Mouse (Mus musculus) neutrophil, adult 5-6 weeks (primary cell): ENCODE measurements around the gene Nrxn2. TPM values are rescaled to one million over a fixed set of nuclear protein-coding genes. Genes with fewer than 3 reads are reported as not detected.
A peak's percentile ranks its signal among the peaks of the same experiment; 100 is the strongest.

Experiments
- ATAC-seq: fragments of 151-379, 151-347 bp; 2 replicates; pipeline ENCODE4 v1.8.0; 2017; ENCODE audit warnings: mild to moderate bottlenecking, moderate TSS enrichment; ENCODE audit not compliant: insufficient number of reproducible peaks, poor library complexity, low FRiP score, severe bottlenecking; ENCODE audit errors: extremely low read depth
- total RNA-seq: library from RNA; stranded (forward); fragments of 200-1000 nt; gene quantifications from 2 replicates; pipeline ENCODE4 v1.2.3, GENCODE M21; 2017

The Nrxn2 gene
- total RNA-seq, 1 experiment from 2014 or later: 0.70 TPM

DNA sequence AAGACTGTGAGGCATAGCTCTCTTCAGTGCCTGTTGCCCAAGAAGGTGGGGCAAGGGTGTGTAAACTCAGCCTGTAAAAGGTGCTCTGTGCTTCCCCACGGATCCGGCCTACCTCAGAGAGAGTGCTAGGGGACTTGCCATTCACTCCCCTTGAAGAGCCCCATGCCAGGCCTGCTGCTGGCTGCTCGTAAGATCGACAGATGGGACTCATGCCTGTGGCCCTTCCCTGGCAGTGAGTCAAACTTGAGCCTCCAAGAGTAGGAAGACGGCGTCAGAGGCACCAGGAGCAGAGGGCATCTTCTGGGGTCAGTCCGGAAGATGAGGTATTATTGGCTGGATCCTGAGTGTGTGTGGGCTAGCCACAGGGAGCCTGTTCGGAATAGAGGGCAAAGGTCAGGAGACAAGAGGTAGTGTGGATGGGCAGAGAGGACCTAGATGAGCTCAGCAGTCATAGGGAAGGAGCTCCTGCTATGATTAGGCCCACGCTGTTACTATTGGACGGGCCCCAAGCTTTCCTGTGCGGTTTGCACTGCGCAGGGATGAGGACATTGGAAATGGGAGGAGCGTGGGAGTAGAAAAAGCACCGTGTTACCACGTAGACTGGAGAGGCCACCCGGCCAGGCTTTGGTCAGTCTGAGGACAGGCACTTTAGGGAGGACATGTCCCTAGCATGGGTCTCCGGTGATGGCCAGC lies 109.5 kb downstream of the Nrxn2 start:
- no peak for ATAC-seq

DNA sequence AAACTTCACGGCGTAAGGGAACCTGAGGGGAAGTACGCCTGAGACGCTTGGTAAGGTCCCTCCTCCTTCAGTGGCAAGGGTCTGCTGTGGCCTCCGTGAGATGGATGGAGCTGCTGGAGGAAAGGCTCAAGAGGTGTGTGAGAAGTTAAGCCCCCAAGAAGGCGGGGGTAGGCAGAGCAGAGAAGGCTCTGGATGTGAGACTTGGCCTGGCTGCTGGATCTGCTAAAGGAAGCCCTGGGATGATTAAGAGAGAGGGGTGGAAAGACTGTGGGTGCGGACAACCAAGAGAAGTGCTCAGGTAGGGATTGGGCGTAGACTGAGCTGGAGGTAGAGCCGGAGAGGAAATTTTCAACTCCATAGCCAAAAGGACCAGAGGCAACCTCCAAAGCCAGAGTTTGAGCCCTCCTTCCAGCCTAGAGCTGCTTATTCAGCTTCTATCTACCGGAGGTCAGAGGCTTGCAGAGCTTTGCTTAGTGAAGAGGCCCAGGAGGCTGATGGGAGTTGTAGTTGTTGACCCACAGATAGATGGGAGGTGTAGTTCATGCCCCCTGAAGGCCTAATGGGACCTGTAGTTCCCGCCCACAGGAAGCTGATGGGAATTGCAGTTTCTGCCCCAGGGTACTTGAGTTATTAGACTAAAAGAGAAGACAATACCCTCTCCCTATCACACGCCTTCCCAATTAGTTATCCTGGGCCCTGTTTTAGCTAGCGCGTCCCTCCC lies 110.9 kb downstream of the Nrxn2 start:
- ATAC-seq: no peak

DNA sequence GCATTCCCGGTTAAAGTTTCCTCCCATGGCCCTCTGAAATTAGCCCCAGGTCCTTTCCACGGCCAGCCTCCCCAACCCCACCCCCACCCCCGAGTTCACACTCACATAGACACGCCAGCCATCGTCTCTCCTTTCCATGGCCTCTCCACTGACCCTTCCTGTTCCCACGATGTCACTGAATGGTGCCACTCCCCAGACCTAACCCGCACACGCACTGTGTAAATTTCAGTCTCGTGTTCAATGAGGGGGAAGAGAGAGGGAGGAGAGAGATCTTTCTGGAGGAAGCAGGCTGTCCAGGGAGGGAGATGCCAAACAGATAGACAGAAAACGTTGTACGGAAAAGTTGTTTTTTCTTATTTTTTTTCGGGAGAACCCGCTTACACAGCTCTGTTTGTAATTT lies 111.8 kb downstream of the Nrxn2 start:
- no peak for ATAC-seq

DNA sequence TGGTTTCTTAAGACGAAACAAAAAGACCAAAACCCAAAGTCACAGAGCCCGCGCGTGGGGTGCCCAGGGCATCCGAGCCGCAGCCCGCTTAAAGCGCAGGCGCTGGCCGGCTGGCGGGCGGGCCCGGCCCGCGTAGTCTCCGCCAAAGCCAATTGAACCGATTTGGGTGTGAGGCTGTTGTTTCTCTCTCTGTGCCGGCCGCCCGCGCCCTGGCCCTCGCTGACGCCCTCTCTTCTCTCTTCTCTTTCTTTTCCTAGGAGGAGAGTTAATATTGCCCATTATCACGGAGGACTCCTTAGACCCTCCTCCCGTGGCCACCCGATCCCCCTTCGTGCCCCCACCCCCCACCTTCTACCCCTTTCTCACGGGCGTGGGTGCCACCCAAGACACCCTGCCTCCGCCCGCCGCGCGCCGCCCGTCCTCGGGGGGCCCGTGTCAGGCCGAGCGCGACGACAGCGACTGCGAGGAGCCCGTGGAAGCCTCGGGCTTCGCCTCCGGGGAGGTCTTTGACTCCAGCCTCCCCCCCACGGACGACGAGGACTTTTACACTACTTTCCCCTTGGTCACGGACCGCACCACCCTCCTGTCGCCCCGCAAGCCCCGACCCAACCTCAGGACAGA lies 112.6 kb downstream of the Nrxn2 start:
- no peak for ATAC-seq

DNA sequence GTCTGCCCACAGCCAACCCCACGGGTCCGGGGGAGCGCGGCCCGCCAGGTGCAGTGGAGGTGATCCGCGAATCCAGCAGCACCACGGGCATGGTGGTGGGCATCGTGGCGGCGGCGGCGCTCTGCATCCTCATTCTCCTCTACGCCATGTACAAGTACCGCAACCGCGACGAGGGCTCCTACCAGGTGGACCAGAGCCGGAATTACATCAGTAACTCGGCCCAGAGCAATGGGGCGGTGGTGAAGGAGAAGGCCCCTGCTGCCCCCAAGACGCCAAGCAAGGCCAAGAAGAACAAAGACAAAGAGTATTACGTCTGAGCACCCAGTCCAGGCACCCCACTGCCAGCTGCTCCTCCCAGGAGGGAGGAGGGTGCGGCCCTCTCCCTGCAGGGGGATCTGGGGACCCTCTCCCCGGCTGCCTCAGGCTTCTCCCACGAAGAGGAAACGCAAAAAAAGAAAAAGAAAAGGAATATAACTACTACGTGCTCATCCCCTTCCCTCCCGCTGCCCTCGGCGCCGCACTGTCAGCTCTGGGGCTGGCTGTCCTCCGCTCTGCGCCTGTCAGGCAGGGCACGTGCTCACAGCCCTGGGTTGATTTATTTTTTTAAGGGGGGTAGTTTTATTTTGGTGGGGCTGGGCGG lies 113.4 kb downstream of the Nrxn2 start:
- ATAC-seq: 0 out of 2 replicates have a peak, but pooled peaks have one; percentile 14

DNA sequence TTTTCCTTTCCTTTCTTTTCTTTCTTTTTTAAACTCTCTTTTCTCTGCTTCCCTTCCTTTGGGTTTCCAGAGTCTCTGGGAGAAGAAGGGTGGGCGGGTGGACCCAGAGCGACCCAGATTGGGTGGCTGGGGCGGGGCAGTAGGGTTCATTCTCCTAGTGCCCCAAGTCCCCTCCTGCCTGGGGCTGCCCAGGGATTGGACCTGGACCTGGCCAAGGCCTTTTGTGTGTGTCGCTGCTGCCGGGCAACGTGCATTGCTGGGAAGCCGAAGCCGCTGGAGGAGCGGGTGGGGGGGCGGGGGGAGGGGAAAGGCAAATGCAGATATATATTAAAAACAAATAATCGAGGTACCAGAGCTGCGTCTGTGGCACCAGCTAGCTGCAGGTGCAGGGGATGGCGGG lies 114.1 kb downstream of the Nrxn2 start:
- ATAC-seq: no peak

DNA sequence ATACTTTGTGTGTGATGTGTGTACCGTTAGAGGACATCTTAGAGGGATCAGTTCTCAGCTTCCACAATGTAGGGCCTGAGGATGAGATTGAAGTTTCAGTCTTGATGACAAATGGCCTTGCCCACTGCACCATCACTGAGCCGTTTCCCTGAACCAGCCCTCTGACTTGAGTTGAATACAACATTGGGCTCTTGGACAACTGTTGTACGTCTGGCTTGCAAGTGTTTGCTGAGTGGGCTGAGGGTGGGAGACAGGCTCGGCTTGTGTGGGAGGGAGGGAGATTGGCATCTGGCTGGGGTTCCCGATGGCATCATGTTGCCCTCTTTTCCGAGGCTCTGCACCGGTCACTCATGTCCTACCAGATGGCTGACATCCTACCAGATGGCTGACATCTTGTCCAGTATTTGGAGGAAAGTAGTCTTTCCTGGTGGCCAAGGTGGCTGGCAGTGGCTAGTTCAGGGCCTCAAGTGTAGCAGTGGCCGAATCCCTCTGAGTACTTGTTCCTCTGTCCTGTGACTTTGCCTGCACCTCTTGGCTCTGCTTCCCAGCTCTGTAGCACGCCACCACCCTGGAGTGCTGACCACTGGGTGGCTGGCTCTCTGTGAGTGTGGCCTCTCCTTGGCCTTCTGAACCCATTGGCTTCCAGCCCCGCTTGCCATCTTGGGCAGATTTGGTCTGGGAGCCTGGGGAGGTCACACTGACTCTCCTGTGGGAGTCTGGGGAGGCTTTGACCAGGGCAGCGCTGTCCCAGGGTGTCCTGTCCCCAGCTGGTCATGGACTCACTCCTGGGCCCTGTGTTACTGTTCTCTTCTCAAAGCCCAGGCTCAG lies 115.0 kb downstream of the Nrxn2 start:
- no peak for ATAC-seq

DNA sequence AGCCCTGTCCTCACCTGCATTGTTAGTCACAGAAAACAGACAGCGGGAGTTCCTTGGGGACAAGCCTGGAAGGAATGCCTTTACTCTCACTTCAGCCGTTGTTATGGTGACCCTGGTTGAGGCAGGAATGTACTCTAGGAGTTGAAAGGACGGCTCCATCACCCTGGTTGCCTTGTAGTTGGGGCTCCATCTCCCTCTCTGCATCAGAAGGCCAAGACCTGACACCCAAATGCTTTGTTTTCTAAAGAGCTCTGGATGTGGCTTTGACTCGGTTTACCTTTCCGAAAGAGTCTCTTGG lies 115.5 kb downstream of the Nrxn2 start:
- ATAC-seq: no peak

DNA sequence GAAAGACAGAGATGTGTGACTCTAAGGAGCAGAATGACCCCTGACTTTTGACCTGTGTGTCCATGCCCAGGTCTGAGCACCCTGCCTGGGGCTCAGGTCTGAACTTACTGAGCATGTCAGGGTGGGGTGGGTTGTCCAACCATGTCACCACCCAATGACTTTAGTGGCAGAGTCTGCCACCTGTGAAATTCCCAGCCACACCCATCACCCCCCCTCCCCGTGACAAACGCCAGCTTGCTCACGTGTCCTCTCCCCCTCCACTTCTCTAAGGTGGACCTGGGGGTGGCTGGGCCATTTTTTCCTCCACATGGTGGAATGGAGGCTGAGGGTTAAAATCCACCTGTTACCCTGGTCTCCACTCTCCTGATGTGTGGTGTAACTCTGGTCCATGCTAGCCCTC lies 117.7 kb downstream of the Nrxn2 start:
- no peak for ATAC-seq

DNA sequence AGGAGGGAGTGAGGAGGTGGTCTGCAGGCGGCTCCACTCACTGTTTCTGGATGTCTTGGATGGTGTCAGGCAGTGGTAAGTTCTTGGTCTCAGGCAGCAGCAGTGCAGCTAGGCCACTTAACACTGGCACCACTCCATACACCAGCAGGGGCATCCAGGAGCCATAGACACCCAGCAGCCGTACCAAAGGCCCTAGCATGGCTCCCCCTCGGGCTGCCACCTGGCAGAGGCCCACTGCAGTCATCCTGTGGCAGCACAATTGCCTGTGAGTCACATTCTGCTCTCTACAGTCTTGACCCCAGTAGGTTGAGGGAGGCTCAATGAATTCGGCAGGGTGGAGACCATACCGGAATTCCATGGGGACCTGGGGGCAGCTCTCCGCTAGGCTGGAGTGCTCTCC lies 118.2 kb downstream of the Nrxn2 start:
- ATAC-seq: no peak

DNA sequence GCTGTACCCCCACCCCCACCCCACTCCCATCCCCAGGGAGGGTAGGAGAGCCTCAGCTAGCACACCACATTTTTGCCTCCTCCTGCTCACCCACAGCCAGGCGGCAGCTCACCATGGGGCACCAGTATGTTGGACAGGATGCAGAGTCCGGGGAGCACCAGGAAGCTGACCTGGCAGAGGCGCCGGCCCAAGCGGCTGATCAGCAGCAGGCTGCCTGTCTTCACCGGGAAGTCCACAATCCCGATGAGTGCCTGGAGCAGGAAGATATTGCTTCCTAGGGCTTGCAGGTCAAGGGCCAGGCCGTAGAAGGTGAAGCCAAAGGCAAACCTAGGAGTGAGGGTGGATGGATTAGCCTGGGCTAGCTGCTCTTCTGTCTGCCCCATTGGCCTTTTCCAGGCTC lies 119.0 kb downstream of the Nrxn2 start:
- ATAC-seq: no peak

DNA sequence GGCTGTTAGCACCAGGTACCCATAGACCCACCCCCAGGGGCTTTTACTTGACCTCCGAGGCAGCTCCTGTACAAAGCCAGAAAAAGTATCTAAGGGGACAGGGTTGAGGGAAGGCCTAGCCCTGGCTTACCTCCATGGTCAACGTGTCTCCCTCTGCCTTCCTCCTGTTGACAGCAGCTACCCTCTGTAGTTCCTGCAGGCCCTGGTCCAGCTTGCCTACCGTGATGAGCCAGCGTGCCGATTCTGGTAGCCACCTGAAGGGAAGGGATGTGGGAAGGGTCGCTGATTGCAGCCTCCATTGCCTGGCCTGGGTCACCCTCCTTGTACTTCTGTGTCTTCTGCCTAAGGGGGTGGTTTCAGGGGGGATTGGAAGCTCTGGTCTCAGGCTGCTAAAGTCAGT lies 120.0 kb downstream of the Nrxn2 start:
- no peak for ATAC-seq

DNA sequence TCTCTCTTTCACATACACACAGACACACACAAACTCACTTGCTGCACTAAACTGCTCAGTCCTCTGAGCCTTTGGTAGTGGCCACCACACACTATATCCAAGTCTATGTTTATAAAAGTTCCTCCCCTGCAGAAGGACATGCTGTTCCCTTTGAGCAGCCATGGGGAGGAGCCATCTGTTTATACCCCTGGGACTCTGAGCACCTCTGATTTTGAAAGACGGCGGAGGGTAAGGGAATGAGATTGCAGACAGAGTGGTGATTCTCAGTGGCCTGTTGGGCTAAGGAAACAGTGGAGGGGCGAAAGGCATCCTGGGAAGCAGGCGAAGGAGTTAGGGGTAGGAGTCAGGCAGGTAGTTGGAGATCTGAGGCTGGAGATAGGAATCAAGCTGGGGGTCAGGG lies 121.1 kb downstream of the Nrxn2 start:
- no peak for ATAC-seq

DNA sequence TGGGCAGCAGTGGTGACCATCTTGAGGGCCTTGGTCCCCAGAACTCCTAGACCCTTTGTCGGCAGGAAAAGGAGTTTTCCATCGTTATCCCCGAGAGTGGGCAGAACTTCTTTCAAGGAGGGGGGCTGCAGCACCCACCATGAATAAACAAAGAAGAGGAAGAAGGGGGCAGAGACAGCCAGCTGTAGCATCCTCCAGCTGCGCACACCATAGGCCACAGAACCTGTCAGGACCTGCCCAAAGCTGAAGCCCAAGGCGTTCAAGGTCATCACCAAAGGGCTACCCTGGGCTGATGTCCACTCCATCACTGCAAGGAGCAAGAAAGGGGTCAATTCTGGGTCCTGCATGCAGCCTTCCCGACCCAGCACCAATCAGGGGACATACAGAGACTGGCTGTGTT lies 121.7 kb downstream of the Nrxn2 start:
- no peak for ATAC-seq

DNA sequence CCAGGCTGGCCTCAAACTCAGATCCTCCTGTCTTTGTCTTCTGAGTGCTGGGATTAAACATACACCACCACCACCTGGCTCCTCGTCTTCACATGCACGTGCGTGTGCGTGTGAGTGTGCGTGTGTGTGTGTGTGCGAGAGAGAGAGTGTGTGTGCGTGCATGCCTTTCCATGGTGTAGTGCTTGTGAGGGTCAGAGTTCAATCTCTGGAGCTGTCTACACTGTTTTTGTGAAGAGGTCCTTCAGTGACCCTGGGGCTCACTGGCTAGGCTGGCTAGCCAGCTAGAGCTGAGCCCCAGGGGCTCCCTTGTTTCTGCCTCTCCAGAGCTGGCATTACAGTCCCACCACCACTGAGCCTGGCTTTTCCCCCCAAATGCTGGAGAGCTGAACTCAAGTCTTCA lies 123.0 kb downstream of the Nrxn2 start:
- ATAC-seq: no peak

DNA sequence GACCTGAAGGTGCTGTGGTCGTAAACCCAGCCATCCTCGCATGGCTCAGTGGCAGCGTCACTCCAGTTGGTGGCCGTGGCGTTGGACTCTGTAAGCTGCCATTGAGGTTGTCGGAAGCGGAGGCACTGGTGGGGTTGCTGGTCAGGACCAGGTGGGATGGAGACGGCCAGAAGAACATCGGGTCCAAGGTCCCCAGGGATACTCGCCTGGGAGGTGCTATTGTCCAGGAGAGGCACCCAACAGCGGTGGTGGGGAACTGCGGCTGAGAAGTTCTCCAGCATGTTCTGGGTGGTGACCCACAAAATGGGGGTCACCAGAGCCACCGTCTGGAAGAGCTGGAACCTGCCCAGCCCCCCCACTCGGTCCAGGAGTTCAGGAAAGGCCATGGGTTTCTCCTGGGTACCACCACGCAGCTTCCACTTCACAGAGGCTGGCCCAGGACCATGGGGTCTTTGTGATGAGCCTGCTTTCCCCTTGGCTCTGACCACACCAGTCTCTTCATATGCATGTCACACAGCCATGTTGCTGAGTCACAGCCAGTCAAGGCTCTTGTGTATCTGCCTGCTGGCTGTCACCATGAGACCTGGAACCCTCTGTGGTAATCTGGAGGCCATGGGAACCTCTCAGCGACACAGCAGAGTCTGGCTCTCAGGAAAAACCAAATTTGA lies 124.0 kb downstream of the Nrxn2 start, which contains the start of gene Slc22a12:
Gene Slc22a12 (minus strand): TSS at position 666 of the 668 bp plus-strand sequence.
- no peak for ATAC-seq

DNA sequence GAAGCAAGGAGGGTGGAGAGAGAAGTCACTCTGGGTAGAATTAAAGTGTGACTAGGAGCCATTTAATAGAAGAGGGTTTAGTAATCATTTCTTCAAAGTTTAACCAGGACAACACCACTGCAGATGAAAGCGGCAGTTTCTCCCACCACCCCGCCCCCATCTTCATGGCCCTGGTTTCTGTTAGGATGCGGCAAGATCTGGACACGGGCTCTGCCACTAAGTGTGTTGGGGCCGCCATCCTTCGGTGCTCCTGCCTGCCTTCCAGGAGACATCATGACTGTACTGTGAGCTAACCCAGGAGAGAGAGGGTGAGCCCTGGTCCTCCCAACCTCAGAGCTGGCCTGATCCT lies 124.5 kb downstream of the Nrxn2 start:
- ATAC-seq: no peak

DNA sequence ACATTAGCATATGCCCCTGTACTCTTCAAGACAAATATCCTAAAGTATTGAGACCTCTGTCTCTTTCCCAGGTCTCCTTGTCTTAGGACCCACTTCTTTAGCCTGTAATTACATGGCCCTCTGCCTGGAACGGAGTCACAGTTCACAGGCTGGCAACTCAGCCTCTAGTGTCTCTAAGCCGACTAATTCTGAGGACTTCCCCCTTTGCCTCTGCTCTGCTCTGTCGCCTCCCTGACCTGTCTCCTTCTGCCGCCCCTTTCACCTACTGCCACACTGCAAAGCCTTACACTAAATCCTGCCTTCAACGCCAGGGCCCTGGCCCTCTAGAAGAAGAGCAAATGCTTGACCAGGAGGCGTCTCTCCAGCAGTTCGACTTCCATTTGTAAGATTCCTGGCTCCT lies 125.0 kb downstream of the Nrxn2 start:
- ATAC-seq: no peak

DNA sequence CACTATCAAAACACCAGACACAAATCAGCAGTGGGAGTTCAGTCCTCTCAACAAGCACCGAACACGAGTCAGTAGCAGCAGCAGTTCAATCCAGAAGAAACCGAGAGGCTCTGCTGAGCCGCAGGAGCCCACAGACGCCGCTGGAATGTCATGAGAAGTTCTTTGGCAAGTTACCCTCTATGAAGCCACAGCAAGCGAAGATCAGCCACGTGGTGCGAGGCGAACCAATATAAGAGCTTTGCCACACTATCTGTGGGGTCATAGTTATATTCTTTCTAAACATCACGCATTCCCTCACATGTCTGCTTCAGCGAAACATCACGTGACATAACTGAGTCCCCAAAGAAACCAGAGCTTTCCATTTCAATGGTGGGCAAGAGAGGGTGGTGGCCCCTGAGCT lies 126.2 kb downstream of the Nrxn2 start:
- ATAC-seq: no peak
